Mouse (Mus musculus) liver, postnatal 0 days (tissue): Measurements from ENCODE around the gene Hist1h2bl. TPM values are rescaled to one million over a fixed set of nuclear protein-coding genes. Genes with fewer than 3 reads are reported as not detected.
"Not testable (repeated sequence)": the region's sequence is repeated elsewhere in the genome, so short reads cannot be mapped to it uniquely, and the experiment has no call there.

Experiments used
- ATAC-seq: fragments of 200-750 bp; cut with Nextera tagmentation; 2 replicates; pipeline ENCODE4 v1.8.0; 2017; ENCODE audit warnings: mild to moderate bottlenecking, moderate library complexity
- DNase-seq: peaks from one replicate; pipeline ENCODE4 v3.0.0-alpha.2; 2016
- H3K27ac ChIP-seq: fragments of 300-500 bp; sonication (generic); 2 replicates; pipeline ENCODE4 v1.5.1; 2014; ENCODE audit warnings: antibody characterized with exemption, moderate library complexity, mild to moderate bottlenecking, low read depth
- H3K27me3 ChIP-seq: fragments of 300-500 bp; sonication (generic); 2 replicates; pipeline ENCODE4 v1.6.1; 2014; ENCODE audit warnings: low read length, control low read depth, mixed read lengths; ENCODE audit not compliant: insufficient read depth
- H3K36me3 ChIP-seq: fragments of 300-500 bp; sonication (generic); replicated peaks from 2 replicates; pipeline ENCODE4 v1.6.1; 2014; ENCODE audit warnings: mild to moderate bottlenecking, control low read depth, low read length, moderate library complexity, mixed read lengths; ENCODE audit not compliant: insufficient read depth
- H3K4me1 ChIP-seq: fragments of 300-500 bp; sonication (generic); 2 replicates; pipeline ENCODE4 v1.6.1; 2014; ENCODE audit warnings: antibody characterized with exemption, mild to moderate bottlenecking, control low read depth; ENCODE audit not compliant: insufficient read depth
- H3K4me2 ChIP-seq: fragments of 300-500 bp; sonication (generic); 2 replicates; pipeline ENCODE4 v1.6.1; 2014; ENCODE audit warnings: low read depth, mild to moderate bottlenecking, low read length, moderate library complexity, mixed read lengths
- H3K4me3 ChIP-seq: fragments of 300-500 bp; sonication (generic); 2 replicates; pipeline ENCODE4 v1.5.1; 2014; ENCODE audit warnings: low read depth, low read length
- H3K9ac ChIP-seq: fragments of 300-500 bp; sonication (generic); replicated peaks from 2 replicates; pipeline ENCODE4 v1.6.1; 2014; ENCODE audit warnings: mild to moderate bottlenecking, moderate library complexity
- H3K9me3 ChIP-seq: fragments of 300-500 bp; sonication (generic); 2 replicates; pipeline ENCODE4 v1.6.1; 2016; ENCODE audit warnings: mild to moderate bottlenecking, control low read depth, low read length, mixed read lengths
- CTCF ChIP-seq: sonication (generic); IDR thresholded peaks from 2 replicates; pipeline ENCODE4 v1.5.1; 2016; ENCODE audit warnings: antibody characterized with exemption, low read depth
- EP300 ChIP-seq: IDR thresholded peaks from 2 replicates; pipeline ENCODE4 v1.6.1; 2016; ENCODE audit warnings: antibody characterized with exemption, low read depth, mild to moderate bottlenecking
- WGBS: fragments of 180-500 bp; shearing (Covaris S2); extraction: QIAGEN DNeasy Blood & Tissue Kit; methylation state at CpG from one replicate; pipeline ENCODE4 v1.1.7; 2014; ENCODE audit not compliant: insufficient replicate concordance; 5-methylcytosine and 5-hydroxymethylcytosine counted together
- polyA plus RNA-seq: library from polyadenylated mRNA; unstranded; fragments of >200 nt; fragmentation: Nextera tagmentation; extraction: Ambion mirVana; gene quantifications from 2 replicates; pipeline ENCODE4 v1.2.1, GENCODE M21; 2015

Hist1h2bl gene
- polyA plus RNA-seq, 1 experiment from 2014 or later, result 1.9 TPM

DNA sequence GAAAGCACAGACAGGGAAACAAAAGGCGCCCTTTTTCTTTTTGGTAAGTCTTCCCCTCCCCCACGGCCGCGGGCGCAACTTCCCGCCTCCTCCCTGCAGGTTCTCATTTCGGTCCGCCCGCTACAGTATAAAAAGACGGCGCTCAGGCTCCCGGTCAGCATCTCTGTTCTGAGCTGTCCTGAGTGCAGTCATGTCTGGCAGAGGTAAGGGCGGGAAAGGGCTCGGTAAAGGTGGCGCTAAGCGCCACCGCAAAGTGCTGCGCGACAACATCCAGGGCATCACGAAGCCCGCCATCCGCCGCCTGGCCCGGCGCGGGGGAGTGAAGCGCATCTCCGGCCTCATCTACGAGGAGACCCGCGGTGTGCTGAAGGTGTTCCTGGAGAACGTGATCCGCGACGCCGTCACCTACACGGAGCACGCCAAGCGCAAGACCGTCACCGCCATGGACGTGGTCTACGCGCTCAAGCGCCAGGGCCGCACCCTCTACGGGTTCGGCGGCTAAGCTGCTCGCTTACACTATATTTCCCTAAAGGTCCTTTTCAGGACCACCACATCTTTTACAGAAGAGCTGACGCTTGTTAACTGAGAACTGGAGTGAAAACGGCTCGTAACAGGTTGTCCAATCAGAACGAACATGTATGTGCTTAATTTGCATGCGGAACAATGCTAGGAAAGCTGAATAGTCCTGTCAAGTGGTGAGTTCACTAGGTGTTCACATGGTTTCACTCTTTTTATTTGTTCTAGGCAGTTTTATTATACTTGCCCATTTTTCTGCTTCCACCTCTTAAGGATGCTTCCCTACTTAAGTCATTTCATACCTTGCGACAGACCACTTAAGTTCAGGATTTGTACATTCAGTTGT, 19.2 kb upstream of the Hist1h2bl start, which contains the start of gene Hist1h4j:
TSS of gene Hist1h4j (plus strand) at position 159 of the 862 bp plus-strand sequence.
- Histone ChIP-seq H3K4me2 (peak within 1 kb of the TSS; percentile 76), H3K9ac (peak within 1 kb of the TSS; percentile 74), H3K27ac (peak within 1 kb of the TSS; percentile 90), H3K4me3 (peak within 1 kb of the TSS; percentile 53)
- H3K4me1 ChIP-seq, H3K36me3 ChIP-seq, H3K9me3 ChIP-seq, H3K27me3 ChIP-seq: not testable (repeated sequence)
- DNase-seq (peak; percentile 91), ATAC-seq (peak; percentile 86)
- WGBS, result under 1% methylated on average over 39 of the region's 56 CpGs
- TF ChIP-seq EP300, result peak; percentile 84

DNA sequence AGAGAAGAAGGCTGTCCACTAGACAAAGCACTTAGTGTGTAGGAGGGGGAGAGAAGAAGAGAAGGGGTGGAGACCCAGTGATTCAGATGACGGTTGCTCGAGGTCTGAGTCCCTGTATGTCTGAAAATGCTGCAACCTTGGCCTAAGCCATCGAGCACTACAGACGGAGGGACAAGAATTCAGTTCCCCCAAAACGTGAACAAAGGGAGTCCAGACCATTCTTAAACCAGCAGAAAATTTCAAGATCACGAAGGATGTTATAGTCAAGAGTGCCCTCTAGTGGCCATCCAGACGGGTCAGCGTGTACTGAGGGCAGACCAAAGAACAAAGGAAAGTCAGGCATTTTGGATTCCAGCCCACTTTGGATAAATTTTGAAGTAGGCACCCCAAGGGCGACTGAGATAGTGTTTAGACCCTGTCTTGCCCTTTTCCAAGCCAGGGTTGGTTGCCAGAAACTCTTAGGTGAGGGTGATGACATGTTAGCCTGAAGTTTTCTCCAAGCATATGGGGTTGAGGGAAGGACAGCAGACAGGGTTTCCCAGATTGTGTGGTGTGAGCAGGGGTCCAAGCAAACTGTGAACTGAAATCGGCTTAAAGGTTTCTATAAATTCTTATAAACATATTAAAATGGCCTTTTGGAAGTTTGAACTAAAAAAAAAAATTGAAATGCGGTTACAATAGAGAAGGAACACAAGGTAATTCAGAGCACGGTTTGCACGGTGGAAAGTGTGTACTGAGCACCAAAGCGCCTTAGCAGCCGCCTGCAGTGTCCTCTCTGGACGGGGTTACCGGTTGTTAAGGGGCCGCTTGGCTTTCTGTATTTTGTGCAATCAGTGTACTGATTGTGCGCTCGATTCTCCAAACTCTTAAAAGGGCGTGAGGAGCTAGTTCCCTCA, 18.3 kb upstream of the Hist1h2bl start:
- peak; percentile 69 for ATAC-seq
- Histone ChIP-seq H3K9me3 (no peaks in the 10 kb centered on the region), H3K9ac (peak overlapping the region; percentile 74), H3K4me1 (peaks cover 6% of the 10 kb centered on the region; the same call in 1 of the 2 replicates), H3K4me3 (peak overlapping the region; percentile 53), H3K27me3 (no peaks in the 10 kb centered on the region), H3K4me2 (peak overlapping the region; percentile 76), H3K36me3 (no peaks in the 10 kb centered on the region), H3K27ac (peak overlapping the region; percentile 90)
- DNase-seq, result peak; percentile 78
- WGBS, result under 1% methylated on average over 21 of the region's 21 CpGs
- TF ChIP-seq CTCF (peak; percentile 95), EP300 (no peak)

DNA sequence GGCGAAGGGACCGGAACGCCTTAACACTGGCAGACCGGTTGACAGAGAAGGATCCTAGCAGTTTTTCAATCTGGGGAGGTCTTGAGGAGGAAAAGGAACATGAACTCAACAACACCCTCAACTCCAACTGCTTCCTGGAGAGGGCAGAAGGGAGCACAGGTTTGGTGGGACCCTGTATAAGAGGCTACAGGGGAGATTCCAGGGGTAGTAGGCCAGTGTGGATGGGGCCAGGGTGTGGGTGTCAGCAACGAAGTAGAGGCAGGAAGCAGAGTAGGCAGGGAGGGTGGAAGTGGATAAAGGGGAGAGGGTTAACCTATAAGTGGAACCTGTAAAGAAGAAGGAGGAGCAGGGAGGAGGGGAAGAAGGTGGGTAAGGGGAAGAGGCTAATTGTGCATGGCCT, 17.5 kb upstream of the Hist1h2bl start:
- H3K27me3 ChIP-seq, result no peaks in the 10 kb centered on the region
- peaks cover 6% of the 10 kb centered on the region; the same call in 1 of the 2 replicates for H3K4me1 ChIP-seq
- H3K27ac ChIP-seq, result no peak overlapping the region
- ATAC-seq (no peak), DNase-seq (no peak)
- 78% methylated on average over 5 of the region's 5 CpGs for WGBS
- no peaks in the 10 kb centered on the region for H3K36me3 ChIP-seq
- TF ChIP-seq EP300 (no peak), CTCF (peak; percentile 25; the same call in 1 of the 2 replicates)
- H3K4me3 ChIP-seq, result no peak overlapping the region
- no peak overlapping the region for H3K9ac ChIP-seq
- H3K4me2 ChIP-seq, result no peak overlapping the region
- no peaks in the 10 kb centered on the region for H3K9me3 ChIP-seq

DNA sequence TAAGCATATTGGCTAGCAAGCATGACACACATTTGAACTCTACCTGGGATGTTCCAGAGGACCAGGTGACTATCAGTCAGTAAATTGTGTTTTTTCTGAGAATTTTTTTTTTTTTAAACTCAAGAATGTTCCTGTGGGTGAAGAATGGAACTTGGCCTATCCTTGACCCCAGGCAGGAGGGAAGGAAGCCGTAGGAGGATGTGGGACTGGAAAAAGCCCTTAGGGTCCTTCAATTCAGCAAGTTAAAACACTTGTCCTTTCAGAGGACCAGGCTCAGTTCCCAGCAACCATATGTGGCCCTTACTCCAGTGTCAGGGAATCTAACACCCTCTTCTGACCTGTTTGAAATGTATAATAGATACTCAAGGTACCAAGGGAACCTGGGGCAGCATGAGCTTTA, 13.6 kb upstream of the Hist1h2bl start:
- Histone ChIP-seq H3K27ac (no peak overlapping the region), H3K4me2 (no peak overlapping the region), H3K4me1 (no peaks in the 10 kb centered on the region), H3K9ac (no peak overlapping the region), H3K4me3 (no peak overlapping the region), H3K36me3 (no peaks in the 10 kb centered on the region), H3K9me3 (no peaks in the 10 kb centered on the region), H3K27me3 (no peaks in the 10 kb centered on the region)
- 57% methylated on average over 1 of the region's 1 CpGs for WGBS
- TF ChIP-seq CTCF (no peak), EP300 (no peak)
- no peak for ATAC-seq
- no peak for DNase-seq

DNA sequence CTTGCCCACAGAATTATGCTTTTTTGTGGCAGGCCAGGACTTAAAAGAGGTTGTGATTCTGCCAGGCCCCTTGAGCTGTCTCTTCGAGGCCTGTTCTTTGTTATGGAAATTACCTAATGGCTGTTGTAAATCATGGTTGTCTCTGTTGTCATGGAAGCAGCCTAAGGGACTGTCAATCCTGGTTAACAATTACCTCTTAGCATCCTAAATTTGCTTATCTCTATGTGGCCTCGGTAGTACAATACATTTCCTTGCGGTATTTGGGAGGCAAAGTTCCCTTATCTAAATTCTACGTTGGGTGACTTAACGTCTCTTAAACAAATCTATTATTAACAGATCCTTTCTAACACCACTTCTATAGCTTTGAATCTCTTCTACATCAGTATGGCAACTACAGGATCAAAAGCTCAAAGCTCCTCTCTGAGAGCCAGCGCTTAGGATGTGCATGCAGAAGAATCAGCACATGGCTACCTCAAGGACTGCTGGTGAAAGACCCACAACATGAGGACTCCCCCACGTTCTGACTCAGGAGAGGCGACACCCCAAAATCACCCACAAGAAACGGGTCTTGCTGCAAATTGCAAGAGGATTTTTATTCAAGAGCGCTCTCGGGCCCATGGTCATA, 12.1 kb upstream of the Hist1h2bl start:
- Histone ChIP-seq H3K4me1 (no peaks in the 10 kb centered on the region), H3K4me3 (no peak overlapping the region), H3K36me3 (no peaks in the 10 kb centered on the region), H3K27me3 (no peaks in the 10 kb centered on the region), H3K9ac (no peak overlapping the region), H3K9me3 (no peaks in the 10 kb centered on the region), H3K4me2 (no peak overlapping the region), H3K27ac (no peak overlapping the region)
- DNase-seq (no peak), ATAC-seq (no peak)
- 48% methylated on average over 11 of the region's 11 CpGs for WGBS
- TF ChIP-seq CTCF (no peak), EP300 (no peak)
